Mouse (Mus musculus) monocyte, adult 5-6 weeks (primary cell): ENCODE data around the gene Llgl2. TPM values are rescaled to one million over a fixed set of nuclear protein-coding genes. Genes with fewer than 3 reads are reported as not detected.
"Not testable (repeated sequence)": the region's sequence is repeated elsewhere in the genome, so short reads cannot be mapped to it uniquely, and the experiment has no call there.

ENCODE experiments used
- ATAC-seq: fragments of 153-309, 156-312 bp; replicated peaks from 2 replicates; pipeline ENCODE4 v1.8.0; 2017; ENCODE audit warnings: mild to moderate bottlenecking; ENCODE audit not compliant: low TSS enrichment, insufficient number of reproducible peaks, severe bottlenecking, poor library complexity, low FRiP score
- total RNA-seq: library from RNA; stranded (forward); fragments of 200-1000, 200-491, 200-594 nt; gene quantifications from 3 replicates; pipeline ENCODE4 v1.2.3, GENCODE M21; 2017

Gene Llgl2
- total RNA-seq, 1 experiment from 2014 or later = 10.4 TPM

DNA sequence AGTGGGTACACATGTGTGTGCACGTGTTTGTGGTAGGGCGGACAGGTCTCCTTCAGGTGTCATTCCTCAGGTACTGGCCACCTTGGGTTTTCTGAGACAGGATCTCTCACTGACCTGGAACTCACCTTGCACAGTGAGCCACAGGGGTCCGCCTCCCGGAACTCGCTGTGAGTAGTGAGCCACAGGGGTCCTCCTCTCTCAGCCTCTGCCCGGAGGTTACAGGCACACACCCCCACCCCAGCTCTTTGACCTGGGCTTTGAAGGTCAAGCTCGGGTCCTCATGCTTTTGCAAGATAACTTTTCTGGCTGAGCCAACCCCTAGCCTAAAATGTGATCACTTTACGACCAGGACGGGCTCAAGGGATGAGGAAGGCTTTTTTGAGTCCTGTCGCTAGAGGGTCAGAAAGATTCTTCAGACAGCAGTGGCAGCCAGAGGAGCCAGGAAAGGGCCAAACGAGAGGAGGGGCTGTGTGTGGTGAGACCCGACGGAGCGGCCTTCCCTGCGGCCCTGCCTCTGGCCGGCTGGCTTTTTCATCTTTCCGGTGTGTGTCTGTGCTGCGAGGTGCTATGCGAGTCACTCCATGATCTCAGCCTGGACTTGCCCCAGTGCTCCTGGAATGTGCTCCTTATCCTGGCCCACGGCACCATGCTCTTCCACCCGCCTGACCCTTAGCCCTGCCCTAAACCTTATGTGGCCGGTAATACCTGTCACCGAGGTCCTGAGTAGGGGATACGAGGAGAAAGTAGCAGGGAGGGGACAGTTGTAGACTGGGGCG lies 6.9 kb downstream of the Llgl2 start:
- no peak for ATAC-seq

DNA sequence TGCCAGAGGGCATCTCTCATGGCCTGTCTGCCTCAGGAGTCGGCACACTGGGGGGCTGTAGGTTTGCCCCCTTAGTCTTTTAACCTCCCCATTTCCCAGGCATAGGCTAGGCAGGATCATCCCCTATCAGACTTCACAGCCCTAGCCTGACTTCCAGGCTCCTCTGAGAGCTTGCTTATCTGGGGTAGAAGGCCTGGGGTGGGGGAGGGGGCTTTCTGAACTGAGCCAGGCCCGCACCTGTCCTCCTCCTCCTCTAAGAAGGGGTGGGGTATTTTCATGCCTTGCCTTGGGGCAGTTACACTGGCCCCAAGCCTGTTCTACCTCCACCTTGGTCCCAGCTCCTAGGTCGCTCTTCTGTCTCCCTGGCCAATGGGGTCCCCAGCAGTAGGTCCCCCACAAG lies 7.7 kb downstream of the Llgl2 start:
- no peak for ATAC-seq

DNA sequence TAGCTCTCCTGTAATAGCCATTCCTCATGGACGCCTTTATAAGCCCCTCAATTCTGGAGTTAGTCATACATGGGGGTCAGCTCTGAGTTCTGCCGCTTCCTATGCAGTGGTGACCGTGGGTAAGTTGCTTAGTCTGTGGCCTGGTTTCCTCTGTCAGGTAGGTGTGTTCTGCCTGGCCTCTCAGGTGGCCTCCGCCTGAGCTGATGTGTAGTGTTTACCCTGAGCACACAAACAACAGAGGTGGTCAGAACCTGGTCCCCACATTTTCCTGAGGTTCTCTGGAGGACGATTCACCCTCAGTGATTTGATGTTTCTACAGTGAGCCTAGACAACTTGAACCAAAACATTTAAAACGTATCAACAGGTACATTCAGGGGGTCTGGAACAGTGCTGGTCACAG lies 8.2 kb downstream of the Llgl2 start:
- no peak for ATAC-seq

DNA sequence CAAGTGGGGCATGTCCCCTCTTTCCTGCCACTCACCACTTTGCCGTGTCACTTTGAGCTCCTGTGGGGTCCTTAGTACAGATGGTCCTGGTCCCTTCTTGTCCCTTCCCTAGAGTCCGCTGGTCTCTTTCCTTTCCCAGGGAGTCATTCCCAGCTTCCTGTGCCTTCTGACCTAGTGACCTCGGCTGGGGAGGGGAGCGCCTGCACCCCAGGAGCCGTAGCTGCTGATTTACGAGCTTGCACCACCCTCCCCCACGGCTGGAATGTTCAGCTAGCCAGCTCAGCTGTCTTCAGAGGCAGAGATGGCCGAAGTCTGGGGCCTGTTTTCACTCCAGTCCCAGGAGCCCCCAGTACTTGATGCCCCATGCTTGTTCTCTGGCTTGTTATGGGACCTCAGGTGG lies 8.7 kb downstream of the Llgl2 start:
- ATAC-seq = no peak; the same call in 1 of the 2 replicates

DNA sequence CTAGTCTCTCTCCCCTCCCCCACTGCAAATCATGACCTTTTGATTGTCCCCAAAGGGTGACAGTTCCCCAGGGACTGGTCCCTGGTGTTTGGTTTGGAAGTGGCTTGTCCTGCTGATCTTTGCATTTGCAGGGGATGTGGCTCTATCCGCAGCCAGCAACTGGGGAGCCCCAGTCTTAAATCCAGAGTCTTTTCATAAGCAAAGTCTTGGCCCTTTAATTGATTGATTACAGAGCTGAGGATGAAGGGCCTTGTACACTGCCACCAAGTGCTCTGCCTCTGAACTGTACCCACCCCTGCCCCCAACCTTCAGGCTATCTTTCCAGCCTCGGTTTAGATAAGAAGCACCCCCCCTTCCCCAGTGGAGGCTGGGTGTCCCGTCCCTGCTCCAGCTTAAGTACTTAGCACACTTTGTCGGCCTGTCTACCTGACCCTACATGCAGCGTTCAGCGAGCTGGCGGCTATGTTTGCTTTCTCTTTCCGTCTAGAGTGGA lies 9.2 kb downstream of the Llgl2 start:
- ATAC-seq = no peak

DNA sequence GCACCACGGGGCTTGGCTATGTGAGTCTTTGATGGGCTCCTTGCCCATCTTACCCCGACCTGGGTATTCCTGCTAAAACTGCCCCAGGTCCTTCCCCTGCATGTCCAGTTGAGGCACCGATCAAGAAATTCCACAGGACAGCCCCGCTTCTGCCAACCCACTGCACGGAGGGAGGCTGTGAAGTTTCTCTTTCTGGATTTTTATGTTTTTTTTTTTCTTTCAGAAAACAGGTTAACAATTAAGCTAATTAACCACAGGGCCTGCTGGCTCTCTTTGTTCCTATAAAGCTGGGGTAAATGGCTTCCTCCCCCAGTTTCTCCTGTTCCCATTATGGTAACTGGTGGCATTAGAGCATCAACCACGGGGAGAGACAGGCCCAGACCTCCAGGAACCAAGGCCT lies 10.2 kb downstream of the Llgl2 start:
- no peak for ATAC-seq

DNA sequence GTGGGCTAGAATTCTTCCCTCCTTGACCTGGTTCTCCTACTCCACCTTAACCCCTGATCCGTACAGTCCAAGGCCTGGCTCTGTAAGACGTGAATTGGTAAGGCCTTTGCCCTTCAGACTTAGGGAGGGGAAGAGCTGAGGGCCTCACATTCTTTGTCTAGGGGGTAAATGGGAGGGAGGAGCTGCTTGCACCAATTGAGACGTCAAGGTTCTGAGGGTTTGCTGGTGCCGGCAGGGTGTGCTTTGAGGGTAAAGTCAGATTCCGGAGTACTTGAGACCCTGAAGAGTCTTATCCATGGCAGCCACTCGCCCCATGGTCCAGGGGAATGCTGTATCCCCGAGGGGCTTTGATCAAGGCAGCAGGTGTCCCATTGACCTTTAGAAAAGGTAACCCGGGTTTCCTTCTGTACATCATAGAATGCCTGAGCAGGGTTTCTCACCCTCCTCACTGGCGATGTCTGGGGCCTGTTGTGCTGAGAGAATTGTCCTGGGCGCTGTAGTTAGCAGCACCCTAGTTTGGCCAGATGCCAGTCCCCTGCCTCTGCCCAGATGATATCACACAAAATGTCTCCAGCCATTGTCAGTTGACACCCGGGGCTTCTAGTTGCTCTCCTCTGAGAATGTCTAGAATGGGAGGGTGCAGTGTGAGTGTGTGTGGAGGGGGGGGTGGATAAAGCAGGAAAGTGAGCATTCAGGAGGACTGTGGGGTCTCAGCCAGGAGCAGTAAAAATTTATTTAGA lies 13.0 kb downstream of the Llgl2 start:
- no peak for ATAC-seq

DNA sequence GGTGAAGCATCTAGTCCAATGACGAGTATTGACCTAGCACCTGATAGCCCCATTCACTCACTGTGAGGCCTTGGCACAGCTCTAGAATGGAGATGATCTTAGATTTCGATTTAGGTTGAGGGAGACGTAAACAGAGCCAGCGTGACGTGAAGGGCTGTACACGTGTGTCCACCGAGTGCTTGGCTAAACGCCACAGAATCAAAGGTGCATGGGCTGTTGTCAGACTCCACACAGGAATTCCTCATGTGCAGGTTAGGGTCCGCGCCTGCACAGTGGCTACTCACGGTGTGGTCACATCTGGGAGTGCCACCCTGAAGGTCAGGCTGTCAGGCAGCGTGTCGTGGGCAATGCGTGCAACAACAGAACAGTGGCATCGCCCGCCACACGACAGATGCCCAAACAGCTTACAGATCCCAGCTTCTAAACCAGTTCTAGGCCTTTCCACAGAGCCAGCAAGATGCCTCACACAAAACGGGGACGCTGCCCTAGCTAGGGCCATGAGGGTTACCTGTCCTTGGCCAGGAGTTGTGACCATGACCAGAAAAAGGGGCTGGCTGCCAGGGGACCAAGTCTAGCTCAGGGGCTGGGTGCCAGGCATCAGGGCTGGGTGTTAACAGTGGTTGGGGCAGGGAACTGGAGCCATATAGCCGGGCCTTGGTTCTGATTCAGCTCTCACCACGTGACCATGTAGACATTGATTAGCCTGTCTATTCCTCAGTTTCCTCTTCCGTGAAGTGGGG lies 13.9 kb downstream of the Llgl2 start:
- no peak for ATAC-seq

DNA sequence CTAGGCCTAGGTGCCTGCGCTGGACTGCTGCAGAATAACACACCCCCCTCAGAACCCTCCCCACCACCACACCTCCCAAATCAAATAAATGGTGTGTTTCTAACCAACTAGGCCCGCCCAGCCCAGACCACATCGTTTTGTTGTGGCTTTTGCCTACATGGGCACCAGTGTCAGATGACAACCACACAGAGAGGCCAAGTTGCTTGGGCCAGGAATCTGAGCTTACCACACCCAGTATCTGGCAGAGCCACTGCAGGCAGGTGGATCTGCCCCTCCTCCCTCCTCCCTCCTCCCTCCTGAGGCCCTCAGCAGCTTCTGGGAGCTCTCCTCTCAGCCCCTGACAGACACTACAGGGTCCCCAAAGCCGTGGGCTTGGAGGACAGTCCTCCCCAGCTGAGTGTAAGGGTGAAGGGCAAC lies 15.1 kb downstream of the Llgl2 start:
- ATAC-seq = no peak

DNA sequence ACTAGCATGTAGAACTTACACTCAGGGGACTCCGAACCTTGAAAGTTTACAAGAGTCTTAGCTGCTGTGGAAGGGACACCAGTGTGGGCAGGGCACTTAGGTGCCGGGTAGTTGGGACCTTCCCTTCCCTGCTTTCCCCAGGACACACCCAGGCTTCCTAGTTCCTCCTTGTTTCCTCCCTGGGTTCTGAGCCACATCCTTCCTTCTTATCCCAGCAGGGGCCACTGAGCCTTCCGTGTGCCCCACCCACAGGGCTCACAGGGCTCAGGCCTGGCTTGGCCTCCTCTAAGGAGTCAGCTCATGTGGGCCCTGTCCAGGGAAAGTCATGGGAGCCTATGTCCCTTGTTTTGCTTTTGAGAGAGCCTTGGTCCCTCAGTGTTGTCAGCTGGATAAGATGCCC lies 15.9 kb downstream of the Llgl2 start:
- ATAC-seq = no peak

DNA sequence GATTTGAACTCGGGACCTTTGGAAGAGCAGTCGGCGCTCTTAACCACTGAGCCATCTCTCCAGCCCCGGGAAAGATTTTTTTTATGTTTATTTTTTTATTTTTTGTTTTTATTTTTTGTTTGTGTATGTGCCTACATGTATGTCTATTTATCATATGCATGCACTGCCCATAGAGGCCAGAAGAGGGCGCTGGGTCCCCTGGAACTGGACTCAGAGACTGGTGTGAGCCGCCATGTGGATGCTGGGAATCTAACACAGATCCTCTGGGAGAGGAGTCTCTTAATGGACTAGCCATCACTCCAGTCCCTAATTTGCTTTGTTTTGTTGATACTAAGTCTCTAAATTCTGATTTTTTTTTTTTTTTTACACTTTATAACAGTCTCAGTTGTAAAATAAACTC lies 17.2 kb downstream of the Llgl2 start:
- no peak for ATAC-seq

DNA sequence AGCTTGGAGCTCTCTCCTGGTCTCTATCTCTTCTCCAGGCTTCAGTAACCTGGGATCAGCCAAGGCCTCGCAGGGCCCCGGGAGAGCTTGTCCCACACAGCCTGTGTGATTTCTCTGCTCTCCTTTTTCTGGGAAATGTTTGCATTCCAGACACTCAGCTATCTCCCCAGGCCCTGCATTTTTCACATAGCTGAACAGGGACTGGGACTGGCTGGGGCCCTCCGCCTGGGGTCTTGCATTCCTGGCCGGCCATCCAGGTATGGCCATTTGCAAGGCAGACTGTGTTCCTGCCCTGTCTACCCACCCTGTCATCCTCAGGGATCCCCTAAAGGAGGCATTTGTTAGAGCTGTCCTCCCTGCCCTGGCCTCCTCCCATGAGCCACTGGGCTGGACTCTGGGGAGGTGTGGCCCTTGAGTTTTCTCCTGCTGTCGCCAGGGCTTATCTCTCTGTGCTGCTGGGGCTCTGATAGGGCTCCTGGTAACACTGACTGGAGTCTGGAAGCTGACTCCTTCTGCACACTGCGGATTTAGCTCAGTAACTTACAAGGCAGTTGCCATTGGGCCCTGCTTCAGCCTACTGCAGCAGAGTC lies 18.2 kb downstream of the Llgl2 start:
- ATAC-seq = no peak

DNA sequence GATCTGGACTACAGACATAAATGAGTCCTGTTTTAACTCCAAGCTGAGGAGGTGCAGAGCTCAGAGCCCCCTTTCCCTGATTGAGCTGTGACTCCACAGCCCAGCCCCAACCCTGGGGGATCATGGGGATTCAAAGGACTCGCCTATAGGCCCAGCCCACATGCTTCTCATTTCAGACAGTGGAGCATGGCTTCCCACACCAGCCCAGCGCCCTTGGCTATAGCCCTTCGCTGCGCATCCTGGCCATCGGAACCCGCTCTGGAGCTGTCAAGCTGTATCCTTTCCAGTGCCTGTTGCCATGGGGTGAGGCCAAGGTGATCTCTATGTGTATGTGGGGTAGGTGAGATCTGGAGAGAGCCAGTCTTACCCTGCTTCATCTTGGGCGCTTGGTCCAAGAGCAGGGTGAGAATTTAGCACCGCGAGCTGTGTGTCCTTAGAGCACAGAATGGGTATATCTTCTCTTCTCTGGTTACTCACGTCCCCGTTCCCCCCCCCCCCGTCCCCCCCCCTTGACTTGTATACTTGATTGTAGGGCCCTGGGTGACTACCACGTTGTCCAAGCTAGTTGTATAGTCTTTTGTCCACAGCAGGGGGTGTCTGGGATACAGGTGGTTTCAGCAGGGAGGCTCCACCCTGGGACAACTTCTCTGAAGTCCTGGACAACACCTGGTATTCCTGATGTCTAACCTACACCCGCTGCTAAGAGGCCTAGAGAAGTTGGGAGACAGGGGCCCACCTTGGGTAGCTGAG lies 19.5 kb downstream of the Llgl2 start:
- ATAC-seq = no peak

DNA sequence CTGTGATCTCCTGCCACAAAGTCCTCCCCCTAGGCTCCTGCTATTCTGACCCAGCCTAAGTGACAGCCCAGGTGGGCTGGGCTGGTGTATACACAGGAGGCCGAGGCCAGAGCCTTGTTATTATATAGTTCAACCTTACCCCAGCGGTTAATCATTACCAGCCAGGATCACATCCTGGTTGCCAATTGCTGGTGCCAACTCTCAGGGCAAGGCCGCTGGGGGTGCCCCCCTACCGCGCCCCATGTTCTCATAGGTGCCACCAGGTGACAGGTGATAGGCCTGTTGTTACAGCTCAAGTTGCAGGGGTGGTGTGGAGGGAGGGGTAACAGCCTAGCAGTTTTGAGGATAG lies 20.0 kb downstream of the Llgl2 start:
- no peak for ATAC-seq

DNA sequence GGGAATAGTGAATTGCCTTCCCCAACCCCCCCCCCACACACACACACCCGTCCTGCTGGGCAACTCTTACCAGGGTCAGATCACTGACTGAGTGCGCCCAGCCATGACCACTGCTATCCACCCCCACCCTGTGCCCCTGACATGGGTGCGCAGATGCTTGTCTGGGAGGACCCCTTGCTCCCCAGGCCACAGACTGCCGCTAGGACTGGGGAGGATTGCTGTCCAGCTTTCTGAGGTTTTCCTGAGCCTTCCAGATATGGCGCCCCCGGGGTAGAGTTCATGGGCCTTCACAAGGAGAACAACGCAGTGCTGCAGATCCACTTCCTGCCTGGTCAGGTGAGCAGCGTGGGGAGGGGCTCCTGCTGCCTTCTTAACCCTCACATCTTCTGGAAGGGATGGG lies 20.4 kb downstream of the Llgl2 start:
- ATAC-seq = no peak

DNA sequence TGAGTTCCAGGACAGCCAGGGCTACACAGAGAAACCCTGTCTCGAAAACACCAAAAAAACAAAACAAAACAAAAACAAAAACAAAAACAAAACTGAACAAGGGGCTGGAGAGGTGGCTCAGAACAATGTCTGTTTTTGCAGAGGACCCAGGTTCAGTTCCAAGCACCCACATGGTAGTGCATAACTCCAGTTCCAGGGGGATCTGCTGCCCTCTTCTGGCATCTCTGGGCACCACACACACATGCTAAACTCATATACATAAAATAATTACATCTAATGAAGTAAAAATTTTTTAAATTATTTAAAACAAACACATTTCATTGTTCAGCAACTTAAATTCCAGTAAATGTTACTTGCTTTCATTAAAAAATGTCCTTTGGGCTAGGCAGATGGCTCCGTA lies 22.0 kb downstream of the Llgl2 start:
- no peak for ATAC-seq

DNA sequence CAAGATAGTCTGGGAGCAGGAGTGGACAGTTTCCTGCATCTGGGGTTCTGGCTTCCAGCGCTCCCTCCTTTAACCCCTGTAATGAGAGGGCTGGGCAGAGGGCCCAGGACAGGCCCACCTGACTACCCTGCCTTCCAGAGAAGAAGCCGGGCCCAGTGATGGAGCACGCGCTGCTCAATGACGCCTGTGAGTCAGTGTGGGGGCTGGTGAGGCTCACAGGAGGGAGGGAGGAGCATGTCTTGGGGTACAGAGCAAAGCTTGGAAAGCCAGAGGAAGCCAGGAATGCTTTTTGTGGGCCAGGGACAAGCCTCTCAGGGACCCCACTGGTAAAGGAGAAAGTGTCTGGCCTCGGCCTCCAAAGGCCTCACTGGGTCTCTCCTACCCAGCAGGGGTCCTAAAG lies 30.8 kb downstream of the Llgl2 start:
- no peak for ATAC-seq

DNA sequence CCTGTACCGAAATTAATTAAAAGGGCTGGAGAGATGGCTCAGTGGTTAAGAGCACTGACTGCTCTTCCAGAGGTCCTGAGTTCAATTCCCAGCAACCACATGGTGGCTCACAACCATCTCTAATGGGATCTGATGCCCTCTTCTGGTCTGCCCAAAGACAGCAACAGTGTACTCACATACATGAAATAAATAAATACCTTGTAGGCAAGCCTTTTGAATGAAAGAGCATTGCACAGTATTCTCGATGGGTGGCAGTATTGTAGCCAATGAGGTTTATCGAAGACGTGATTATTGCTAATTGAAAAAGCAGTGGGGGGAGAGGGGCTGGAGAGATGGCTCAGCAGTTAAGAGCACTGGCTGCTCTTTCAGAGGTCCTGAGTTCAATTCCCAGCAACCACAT lies 33.3 kb downstream of the Llgl2 start:
- not testable (repeated sequence) for ATAC-seq

DNA sequence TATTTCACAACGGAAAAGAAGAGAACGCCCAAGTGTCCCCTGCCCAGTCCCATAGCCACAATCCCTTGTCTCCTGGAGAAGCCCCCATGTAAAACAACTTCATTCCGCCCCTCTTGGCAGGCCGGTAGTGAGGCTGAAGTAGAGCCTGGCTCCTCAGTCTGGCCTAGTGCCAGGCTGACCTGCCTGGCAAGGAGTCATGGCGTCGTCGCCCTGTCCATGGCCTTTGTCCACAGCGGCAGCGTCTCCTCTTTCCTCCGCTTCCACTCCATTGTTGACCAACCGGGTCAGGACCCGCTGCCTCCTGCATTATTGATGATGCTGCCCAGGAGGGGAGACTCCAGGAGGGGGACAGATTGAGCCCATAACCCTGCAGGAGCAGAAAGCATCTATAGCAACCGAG lies 34.1 kb downstream of the Llgl2 start:
- ATAC-seq = no peak
